Mouse (Mus musculus) small intestine, adult 2 months (tissue): ENCODE data around the gene Lsm7. TPM values are rescaled to one million over a fixed set of nuclear protein-coding genes. Genes with fewer than 3 reads are reported as not detected.

ENCODE experiments used
- H3K27ac ChIP-seq: fragments of 200-500 bp; 2 replicates; pipeline ENCODE4 v1.5.1; 2012; ENCODE audit warnings: low read depth, low read length, control low read depth, inconsistent platforms; ENCODE audit not compliant: insufficient read depth
- H3K27me3 ChIP-seq: fragments of 200-500 bp; 2 replicates; pipeline ENCODE4 v1.6.1; 2012; ENCODE audit warnings: mild to moderate bottlenecking, moderate library complexity, low read length, inconsistent platforms; ENCODE audit not compliant: control insufficient read depth, insufficient read depth
- H3K36me3 ChIP-seq: fragments of 200-500 bp; 2 replicates; pipeline ENCODE4 v1.6.1; 2012; ENCODE audit warnings: mild to moderate bottlenecking, low read length, control low read depth, inconsistent platforms; ENCODE audit not compliant: control insufficient read depth, insufficient read depth
- H3K4me1 ChIP-seq: fragments of 200-500 bp; 2 replicates; pipeline ENCODE4 v1.6.1; 2012; ENCODE audit warnings: low read length, inconsistent platforms, mixed read lengths; ENCODE audit not compliant: control insufficient read depth, insufficient read depth, insufficient read length
- H3K4me3 ChIP-seq: fragments of 200-500 bp; 2 replicates; pipeline ENCODE4 v1.5.1; 2012; ENCODE audit warnings: low read depth, mild to moderate bottlenecking, control low read depth, inconsistent platforms, low read length, moderate library complexity
- CTCF ChIP-seq: fragments of 200-500 bp; IDR thresholded peaks from 2 replicates; pipeline ENCODE4 v1.5.1; 2012; ENCODE audit warnings: low read depth, mild to moderate bottlenecking, control low read depth, inconsistent platforms, low read length, moderate library complexity, mixed read lengths; ENCODE audit not compliant: insufficient replicate concordance, insufficient read length; ENCODE audit errors: extremely low read depth
- POLR2A ChIP-seq: fragments of 200-500 bp; IDR thresholded peaks from 2 replicates; pipeline ENCODE4 v1.6.1; 2012; ENCODE audit warnings: low read depth, mild to moderate bottlenecking, control low read depth, inconsistent platforms, low read length, moderate library complexity
- WGBS: fragments of 180-500 bp; shearing (Covaris S2); methylation state at CpG from one replicate; pipeline ENCODE4 v1.1.7; 2018; 5-methylcytosine and 5-hydroxymethylcytosine counted together
- polyA plus RNA-seq: library from polyadenylated mRNA; depleted of rRNA; stranded (reverse); fragments of >200 nt; gene quantifications from 2 replicates; pipeline ENCODE4 v1.2.3, GENCODE M21; 2012

Gene Lsm7
- polyA plus RNA-seq, 1 experiment: 82.7 TPM

DNA sequence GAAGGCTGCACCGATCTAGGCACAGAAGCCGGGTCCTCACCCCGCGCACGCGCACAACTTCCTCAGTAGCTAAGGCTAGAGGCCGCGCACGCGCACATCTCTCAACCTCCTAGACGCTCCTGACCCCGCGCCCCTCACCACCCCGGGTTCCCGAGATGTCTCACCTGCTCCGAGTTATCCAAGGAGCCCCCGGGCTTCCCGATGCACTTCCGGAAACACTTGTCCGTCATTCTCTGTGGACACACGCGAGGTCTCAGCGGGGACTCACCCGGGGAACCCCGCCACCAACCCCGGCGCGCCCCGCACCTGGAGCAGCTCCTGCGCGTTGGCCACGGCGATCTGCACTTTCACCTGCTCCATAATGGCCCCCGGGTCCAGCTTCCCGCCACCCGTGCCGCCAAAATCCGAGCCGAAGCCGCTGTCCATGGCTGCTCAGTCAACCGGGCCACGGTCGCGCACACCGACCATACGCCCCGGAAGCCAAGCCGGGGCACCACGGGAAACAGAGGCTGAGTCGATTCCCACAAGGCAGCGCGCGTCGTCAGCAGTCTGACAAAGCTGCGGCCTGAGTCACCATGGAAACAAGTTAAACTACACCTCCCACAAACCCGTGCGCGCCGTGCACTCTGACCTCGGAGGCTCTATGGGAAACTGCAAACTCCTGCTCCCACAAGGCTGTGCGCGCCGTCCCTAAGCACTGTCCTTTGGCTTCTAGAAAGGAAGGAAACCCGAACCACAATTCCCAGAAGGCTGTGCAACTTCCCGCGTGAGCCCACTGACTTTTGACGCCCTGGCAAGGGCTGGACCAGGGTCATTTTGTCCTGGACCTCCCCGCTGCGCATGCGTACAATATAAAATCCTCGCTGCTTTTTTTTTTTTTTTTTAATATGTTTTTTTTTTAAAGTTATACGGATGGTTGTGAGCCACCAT, 45.6 kb upstream of the Lsm7 start, which contains the start of gene Timm13:
Gene Timm13, minus strand, starts transcription at position 652 of the 930 bp plus-strand sequence.
- peaks cover 20% of the 10 kb centered on the region for H3K36me3 ChIP-seq
- WGBS: under 1% methylated on average over 72 of the region's 72 CpGs
- H3K27ac ChIP-seq: peak within 1 kb of the TSS; percentile 62
- TF ChIP-seq POLR2A: no peak
- no peak for TF ChIP-seq CTCF
- peak within 1 kb of the TSS; percentile 89 for H3K4me3 ChIP-seq
- H3K27me3 ChIP-seq: no peaks in the 10 kb centered on the region
- peaks cover 9% of the 10 kb centered on the region for H3K4me1 ChIP-seq

DNA sequence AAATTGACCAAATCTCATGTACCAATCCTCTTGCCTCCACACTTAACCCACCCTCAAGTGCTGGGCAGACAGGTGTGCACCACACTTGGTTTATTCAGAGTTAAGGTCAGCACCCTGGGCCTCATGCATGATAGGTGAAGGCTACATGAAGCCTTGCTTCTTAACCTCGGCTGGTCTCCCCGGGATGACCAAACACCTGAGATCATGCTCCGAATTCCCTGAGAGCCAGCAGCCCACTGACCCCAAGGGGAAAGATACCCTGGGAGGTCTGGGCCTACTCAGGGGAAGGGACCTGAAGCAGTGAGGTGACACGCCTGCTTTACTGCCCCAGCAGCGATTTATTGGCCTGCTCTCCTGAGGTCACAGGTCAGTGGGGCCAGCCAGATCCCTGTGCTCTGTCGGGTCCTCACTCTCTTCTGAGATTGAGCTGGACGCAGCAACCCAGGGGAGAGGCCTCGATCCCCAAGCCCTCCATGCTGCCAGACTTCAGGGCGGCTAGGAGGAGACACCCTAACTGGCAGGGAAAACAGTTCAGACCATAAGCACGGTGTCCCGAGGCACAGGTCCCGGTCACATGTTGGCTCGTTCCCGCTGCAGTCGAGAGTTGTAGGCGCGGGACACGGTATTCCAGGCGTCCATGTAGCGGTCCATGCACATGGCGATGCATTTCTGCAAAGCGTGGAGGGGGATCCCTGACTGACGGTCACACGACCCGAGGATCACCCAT, 44.7 kb upstream of the Lsm7 start:
- TF ChIP-seq CTCF (no peak), POLR2A (no peak)
- Histone ChIP-seq H3K36me3 (peaks cover 18% of the 10 kb centered on the region), H3K4me3 (peak overlapping the region; percentile 89), H3K4me1 (peaks cover 9% of the 10 kb centered on the region), H3K27ac (no peak overlapping the region), H3K27me3 (no peaks in the 10 kb centered on the region)
- WGBS: 8% methylated on average over 25 of the region's 25 CpGs

DNA sequence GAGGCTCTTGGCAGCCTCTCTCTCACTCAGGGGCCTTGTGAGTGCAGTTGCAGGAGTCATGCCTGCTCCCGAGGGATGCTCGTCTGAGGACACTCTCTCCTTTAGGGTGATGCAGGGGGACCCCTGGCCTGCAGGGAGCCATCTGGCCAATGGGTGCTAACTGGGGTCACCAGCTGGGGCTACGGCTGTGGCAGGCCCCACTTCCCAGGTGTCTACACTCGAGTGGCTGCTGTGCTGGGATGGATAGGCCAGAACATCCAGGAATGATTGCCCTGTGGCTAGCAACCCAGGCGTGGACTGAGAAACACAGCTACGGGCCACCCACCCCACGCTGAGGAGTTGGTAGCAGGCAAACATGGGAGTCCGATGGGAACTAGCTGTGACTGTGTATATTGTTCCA, 44.1 kb upstream of the Lsm7 start:
- H3K36me3 ChIP-seq: peaks cover 11% of the 10 kb centered on the region
- WGBS: 87% methylated on average over 8 of the region's 8 CpGs
- TF ChIP-seq POLR2A: no peak
- TF ChIP-seq CTCF: no peak
- H3K27me3 ChIP-seq: no peaks in the 10 kb centered on the region
- H3K4me3 ChIP-seq: no peak overlapping the region
- no peak overlapping the region for H3K27ac ChIP-seq
- peaks cover 9% of the 10 kb centered on the region for H3K4me1 ChIP-seq

DNA sequence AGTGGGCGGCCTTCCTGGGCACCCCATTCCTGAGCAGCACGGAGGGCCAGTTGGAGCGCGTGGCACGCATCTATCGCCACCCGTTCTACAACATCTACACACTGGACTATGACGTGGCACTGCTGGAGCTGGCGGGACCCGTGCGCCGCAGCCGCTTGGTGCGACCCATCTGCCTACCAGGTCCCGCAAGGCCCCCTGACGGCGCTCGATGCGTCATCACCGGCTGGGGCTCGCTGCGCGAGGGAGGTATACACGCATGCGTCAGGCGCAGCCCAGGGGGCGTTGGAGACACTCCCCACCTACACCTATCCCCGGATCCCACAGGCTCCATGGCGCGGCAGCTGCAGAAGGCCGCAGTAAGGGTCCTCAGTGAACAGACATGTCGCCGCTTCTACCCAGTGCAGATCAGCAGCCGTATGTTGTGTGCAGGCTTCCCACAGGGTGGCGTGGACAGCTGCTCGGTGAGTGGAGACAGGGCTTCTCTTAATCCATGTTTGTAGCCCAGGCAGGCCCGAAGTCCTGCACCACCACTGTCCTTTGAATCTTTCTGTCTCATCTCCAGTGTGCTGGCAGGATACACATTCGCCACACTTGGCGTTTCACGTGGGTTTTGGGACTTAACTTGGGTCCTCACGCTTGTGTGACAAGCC, 43.0 kb upstream of the Lsm7 start:
- 66% methylated on average over 41 of the region's 41 CpGs for WGBS
- no peaks in the 10 kb centered on the region for H3K27me3 ChIP-seq
- H3K27ac ChIP-seq: no peak overlapping the region
- 0 out of 2 replicates have a peak, but pooled peaks cover 5% of the 10 kb centered on the region for H3K36me3 ChIP-seq
- no peak overlapping the region for H3K4me3 ChIP-seq
- H3K4me1 ChIP-seq: peaks cover 9% of the 10 kb centered on the region
- no peak for TF ChIP-seq POLR2A
- TF ChIP-seq CTCF: no peak

DNA sequence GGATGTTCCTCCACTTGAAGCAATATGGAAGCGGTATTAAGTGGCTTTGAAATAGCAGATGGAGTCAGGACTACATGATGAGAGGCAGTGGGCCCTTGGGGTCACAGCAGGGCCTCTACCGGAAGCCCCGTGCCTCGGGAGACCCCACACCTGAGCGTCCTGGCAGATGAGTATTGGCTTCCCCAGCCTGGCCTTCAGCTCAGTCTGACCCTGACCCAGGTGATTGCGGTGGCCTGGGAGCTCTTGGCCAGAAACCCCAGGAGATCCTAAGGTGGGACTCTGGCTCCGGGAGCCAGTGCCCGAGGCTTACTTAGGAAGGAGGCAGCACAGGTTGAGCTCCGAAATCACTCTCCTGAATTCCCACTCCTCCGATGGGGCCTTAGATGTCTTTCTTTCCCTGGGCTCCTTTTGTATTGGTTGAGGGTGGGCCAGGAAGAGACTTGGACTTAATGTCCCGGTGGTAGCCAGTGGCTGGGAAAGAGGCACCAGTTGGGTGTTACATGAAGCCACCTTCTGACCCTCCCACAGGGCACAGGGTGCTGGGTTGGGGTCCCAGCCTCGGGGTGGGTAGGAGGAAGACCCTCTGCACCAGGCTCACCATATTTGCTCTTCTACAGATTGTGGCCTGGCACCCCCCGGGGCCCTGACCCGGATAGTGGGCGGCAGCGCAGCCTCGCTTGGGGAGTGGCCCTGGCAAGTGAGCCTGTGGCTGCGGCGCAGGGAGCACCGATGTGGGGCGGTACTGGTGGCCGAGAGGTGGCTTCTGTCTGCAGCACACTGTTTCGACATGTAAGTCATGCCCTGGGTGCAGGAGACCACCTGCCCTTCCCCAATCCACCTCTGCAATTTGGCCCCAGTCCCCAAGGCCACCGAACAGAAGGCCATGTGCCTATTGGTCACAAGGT, 41.8 kb upstream of the Lsm7 start:
- TF ChIP-seq POLR2A (no peak), CTCF (no peak)
- Histone ChIP-seq H3K4me3 (no peak overlapping the region), H3K27ac (no peak overlapping the region), H3K4me1 (peaks cover 9% of the 10 kb centered on the region), H3K27me3 (no peaks in the 10 kb centered on the region), H3K36me3 (0 out of 2 replicates have a peak, but pooled peaks cover 5% of the 10 kb centered on the region)
- WGBS: 76% methylated on average over 24 of the region's 24 CpGs

DNA sequence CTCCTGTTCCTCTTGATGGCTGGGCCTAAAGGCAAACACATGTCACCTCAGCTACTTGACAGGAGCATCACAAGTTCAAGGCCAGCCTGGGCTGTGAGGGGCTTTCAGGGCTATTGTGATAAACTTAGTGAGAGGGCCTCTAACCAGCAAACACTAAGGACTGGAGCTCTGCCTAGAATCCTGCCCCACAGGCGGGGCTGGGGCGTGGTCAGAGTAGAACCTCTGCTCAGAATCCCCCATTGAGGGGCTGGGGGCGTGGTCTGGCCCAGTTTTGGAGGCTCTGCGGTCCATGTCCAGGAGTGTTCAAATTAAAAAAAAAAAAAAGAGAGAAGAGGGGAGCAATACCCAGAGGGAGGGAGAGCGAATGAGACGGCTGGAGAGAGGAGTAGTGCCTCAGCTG, 40.7 kb upstream of the Lsm7 start:
- TF ChIP-seq POLR2A (no peak), CTCF (no peak)
- H3K27ac ChIP-seq: no peak overlapping the region
- peaks cover 5% of the 10 kb centered on the region for H3K4me1 ChIP-seq
- no peak overlapping the region for H3K4me3 ChIP-seq
- WGBS: 77% methylated on average over 6 of the region's 6 CpGs
- no peaks in the 10 kb centered on the region for H3K27me3 ChIP-seq
- H3K36me3 ChIP-seq: 0 out of 2 replicates have a peak, but pooled peaks cover 5% of the 10 kb centered on the region
